Mouse (Mus musculus): ENCODE results near the gene Rfxap. TPM values are rescaled to one million over a fixed set of nuclear protein-coding genes. Genes with fewer than 3 reads are reported as not detected.

The Rfxap gene
- polyA plus RNA-seq, 1 experiment from 2014 or later = 35.6 TPM

DNA sequence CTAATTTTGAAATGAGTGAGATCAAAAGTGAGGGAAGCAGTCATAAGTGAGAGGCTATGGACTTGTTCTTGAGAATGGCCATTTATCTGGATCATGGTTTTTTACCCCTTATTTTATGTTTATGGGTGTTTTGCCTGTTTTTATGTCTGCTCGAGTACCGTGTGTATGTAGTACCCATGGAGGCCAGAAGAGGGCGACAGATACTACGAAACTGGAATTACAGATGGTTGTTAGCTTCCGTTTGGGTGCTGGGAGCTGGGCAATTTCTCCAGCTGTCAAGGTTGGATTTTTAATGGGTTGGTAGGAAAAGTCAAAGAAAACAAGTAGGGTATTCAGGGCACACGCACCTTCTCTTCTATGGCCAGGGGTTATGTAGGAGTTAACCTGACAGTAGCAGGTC is 13.8 kb downstream of the Rfxap start:
- H3K27ac ChIP-seq (ENCODE audit: low read depth) = no peak overlapping the region
- H3K36me3 ChIP-seq (ENCODE audit: insufficient read depth) = peaks cover 15% of the 10 kb centered on the region; the same call in 1 of the 2 replicates
- H3K9me3 ChIP-seq (ENCODE audit: low read depth, low read length) = peaks cover 4% of the 10 kb centered on the region; the same call in 1 of the 2 replicates
- no peak overlapping the region for H3K9ac ChIP-seq
- WGBS = 87% methylated on average over 6 of the region's 6 CpGs
- no peak overlapping the region for H3K4me2 ChIP-seq
- H3K27me3 ChIP-seq (ENCODE audit: insufficient read depth, low read length) = no peaks in the 10 kb centered on the region
- ATAC-seq (ENCODE audit: insufficient read depth) (no peak), DNase-seq (no peak)
- peak; percentile 45 for TF ChIP-seq CTCF (IDR thresholded peaks at IDR 0.05; ENCODE audit: low read depth)
- no peaks in the 10 kb centered on the region for H3K4me1 ChIP-seq (ENCODE audit: insufficient read depth)
- H3K4me3 ChIP-seq (ENCODE audit: low read depth, low read length) = no peak overlapping the region

- no peak for ATAC-seq (ENCODE audit: insufficient read depth)
- H3K4me2 ChIP-seq = no peak overlapping the region
- H3K27me3 ChIP-seq (ENCODE audit: insufficient read depth, low read length) = no peaks in the 10 kb centered on the region
- H3K27ac ChIP-seq (ENCODE audit: low read depth) = no peak overlapping the region
- 56% methylated on average over 10 of the region's 10 CpGs for WGBS
- no peak overlapping the region for H3K9ac ChIP-seq
- DNase-seq = no peak
- H3K4me1 ChIP-seq (ENCODE audit: insufficient read depth) = no peaks in the 10 kb centered on the region
- H3K36me3 ChIP-seq (ENCODE audit: insufficient read depth) = peaks cover 15% of the 10 kb centered on the region; the same call in 1 of the 2 replicates
- peaks cover 4% of the 10 kb centered on the region; the same call in 1 of the 2 replicates for H3K9me3 ChIP-seq (ENCODE audit: low read depth, low read length)
- no peak overlapping the region for H3K4me3 ChIP-seq (ENCODE audit: low read depth, low read length)
- TF ChIP-seq CTCF (IDR thresholded peaks at IDR 0.05; ENCODE audit: low read depth) = no peak
These were observed 15.5 kb downstream of the Rfxap start for GRCm38 (mm10) chr3:54791822-54792677.

- DNase-seq = no peak
- no peaks in the 10 kb centered on the region for H3K27me3 ChIP-seq (ENCODE audit: insufficient read depth, low read length)
- H3K27ac ChIP-seq (ENCODE audit: low read depth) = no peak overlapping the region
- H3K4me3 ChIP-seq (ENCODE audit: low read depth, low read length) = no peak overlapping the region
- TF ChIP-seq CTCF (IDR thresholded peaks at IDR 0.05; ENCODE audit: low read depth) = no peak
- 66% methylated on average over 2 of the region's 2 CpGs for WGBS
- H3K9me3 ChIP-seq (ENCODE audit: low read depth, low read length) = peaks cover 4% of the 10 kb centered on the region; the same call in 1 of the 2 replicates
- ATAC-seq (ENCODE audit: insufficient read depth) = no peak
- H3K4me1 ChIP-seq (ENCODE audit: insufficient read depth) = no peaks in the 10 kb centered on the region
- H3K4me2 ChIP-seq = no peak overlapping the region
- no peak overlapping the region for H3K9ac ChIP-seq
- peaks cover 17% of the 10 kb centered on the region; the same call in 1 of the 2 replicates for H3K36me3 ChIP-seq (ENCODE audit: insufficient read depth)
These were observed 17.0 kb downstream of the Rfxap start for GRCm38 (mm10) chr3:54790601-54791000.

DNA sequence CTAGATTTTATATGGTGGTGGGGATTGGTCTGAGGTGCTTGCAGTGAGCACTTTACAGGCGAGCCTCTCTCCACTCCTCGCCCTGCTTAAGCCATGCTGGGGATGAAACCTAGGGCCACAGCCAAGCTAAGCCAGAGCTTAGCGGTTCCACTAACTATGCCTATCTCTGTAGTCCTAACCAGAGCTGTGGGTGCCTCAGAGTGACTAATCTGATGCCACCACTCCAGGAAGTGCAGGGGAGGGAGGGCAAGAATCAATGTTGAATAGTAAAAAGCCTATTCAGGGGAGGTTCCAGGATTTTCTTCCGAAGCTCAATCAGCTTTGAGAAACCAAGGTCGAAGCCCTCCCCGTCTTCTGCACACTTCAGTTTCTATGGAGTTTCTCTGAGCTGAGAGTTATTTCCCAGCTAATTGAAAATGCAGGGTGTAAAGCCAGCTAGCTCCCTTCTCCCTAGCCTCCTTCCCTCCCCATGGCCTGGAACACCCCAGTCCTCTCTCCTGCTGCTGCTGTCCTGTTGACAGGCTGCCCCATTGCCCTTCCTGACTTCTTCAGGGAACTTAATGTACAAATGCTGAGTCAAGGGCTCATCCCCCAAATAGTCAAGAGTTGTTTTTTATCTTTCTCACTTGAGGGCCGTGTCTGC is 31.5 kb downstream of the Rfxap start:
- 66% methylated on average over 7 of the region's 7 CpGs for WGBS
- DNase-seq = no peak
- H3K27ac ChIP-seq (ENCODE audit: low read depth) = no peak overlapping the region

GRCm38 (mm10) chr3:54773613-54774012 is 34.0 kb downstream of the Rfxap start:
- Histone ChIP-seq H3K27me3 (ENCODE audit: insufficient read depth, low read length) (no peaks in the 10 kb centered on the region), H3K9me3 (ENCODE audit: low read depth, low read length) (no peaks in the 10 kb centered on the region; the same call in 1 of the 2 replicates), H3K4me3 (ENCODE audit: low read depth, low read length) (no peak overlapping the region), H3K4me1 (ENCODE audit: insufficient read depth) (no peaks in the 10 kb centered on the region), H3K36me3 (ENCODE audit: insufficient read depth) (no peaks in the 10 kb centered on the region), H3K9ac (no peak overlapping the region), H3K4me2 (no peak overlapping the region), H3K27ac (ENCODE audit: low read depth) (no peak overlapping the region)
- TF ChIP-seq CTCF (IDR thresholded peaks at IDR 0.05; ENCODE audit: low read depth) = 0 out of 2 replicates have a peak, but pooled peaks have one; percentile 18
- WGBS = 78% methylated on average over 6 of the region's 6 CpGs
- no peak for DNase-seq
- ATAC-seq (ENCODE audit: insufficient read depth) = no peak

More for the DNA sequence above, 31.5 kb downstream of the Rfxap start:
- no peaks in the 10 kb centered on the region for H3K36me3 ChIP-seq (ENCODE audit: insufficient read depth)
- H3K4me3 ChIP-seq (ENCODE audit: low read depth, low read length) = no peak overlapping the region
- no peak for TF ChIP-seq CTCF (IDR thresholded peaks at IDR 0.05; ENCODE audit: low read depth)
- H3K4me2 ChIP-seq = no peak overlapping the region
- no peaks in the 10 kb centered on the region; the same call in 1 of the 2 replicates for H3K9me3 ChIP-seq (ENCODE audit: low read depth, low read length)
- no peaks in the 10 kb centered on the region for H3K27me3 ChIP-seq (ENCODE audit: insufficient read depth, low read length)
- ATAC-seq (ENCODE audit: insufficient read depth) = no peak
- no peaks in the 10 kb centered on the region for H3K4me1 ChIP-seq (ENCODE audit: insufficient read depth)
- no peak overlapping the region for H3K9ac ChIP-seq

DNA sequence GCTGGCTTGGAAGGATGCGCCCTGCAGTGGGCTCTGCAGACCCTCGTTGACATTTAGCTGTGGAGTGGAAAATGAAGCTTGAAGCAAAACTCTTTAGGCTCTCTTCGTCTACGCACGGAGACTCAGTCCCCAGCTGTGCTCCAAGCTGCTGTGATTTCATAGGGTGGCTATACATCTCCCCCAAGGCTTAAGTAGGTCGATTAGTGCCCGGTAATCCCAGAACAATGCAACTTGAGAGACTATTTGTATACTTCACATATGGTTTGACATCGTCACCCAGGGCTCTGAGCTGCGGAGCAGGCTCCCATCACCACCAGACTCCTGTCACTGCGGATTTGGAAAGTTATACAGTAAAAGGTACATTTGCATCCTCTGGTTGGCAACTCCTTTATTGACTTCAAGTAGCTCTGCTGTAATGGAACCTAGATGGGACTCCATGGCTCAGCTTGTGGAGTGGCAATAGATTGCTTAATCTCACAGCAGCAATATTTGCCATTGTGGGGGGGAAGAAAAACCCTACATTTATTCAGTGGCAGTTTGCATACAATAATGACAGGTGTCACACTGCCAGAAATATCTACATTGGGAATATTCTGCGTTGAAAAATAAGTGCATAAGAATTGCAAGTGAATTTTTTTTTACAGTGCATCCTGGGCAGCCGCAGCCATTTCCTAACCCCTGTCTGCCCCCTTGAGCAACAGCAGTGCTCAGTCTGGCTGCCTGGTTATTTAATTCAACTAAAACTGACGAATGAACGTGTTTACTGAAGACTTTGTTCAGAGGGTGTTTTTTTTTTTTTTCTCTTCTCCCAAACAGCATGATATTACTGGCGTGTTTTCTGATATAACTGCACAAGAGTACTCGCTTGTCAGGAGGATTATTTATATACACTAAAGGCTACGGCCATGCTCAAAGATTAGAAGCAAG is 38.0 kb downstream of the Rfxap start:
- Histone ChIP-seq H3K4me3 (ENCODE audit: low read depth, low read length) (no peak overlapping the region), H3K36me3 (ENCODE audit: insufficient read depth) (no peaks in the 10 kb centered on the region), H3K4me2 (no peak overlapping the region), H3K9ac (no peak overlapping the region), H3K27me3 (ENCODE audit: insufficient read depth, low read length) (no peaks in the 10 kb centered on the region), H3K4me1 (ENCODE audit: insufficient read depth) (no peaks in the 10 kb centered on the region), H3K9me3 (ENCODE audit: low read depth, low read length) (no peaks in the 10 kb centered on the region; the same call in 1 of the 2 replicates), H3K27ac (ENCODE audit: low read depth) (no peak overlapping the region)
- TF ChIP-seq CTCF (IDR thresholded peaks at IDR 0.05; ENCODE audit: low read depth) = no peak
- peak; percentile 34 for DNase-seq
- no peak for ATAC-seq (ENCODE audit: insufficient read depth)
- WGBS = 61% methylated on average over 17 of the region's 17 CpGs

Data from lung, embryonic 14.5 days (tissue).